Mouse (Mus musculus): ENCODE data around the gene Rps16.

DNA sequence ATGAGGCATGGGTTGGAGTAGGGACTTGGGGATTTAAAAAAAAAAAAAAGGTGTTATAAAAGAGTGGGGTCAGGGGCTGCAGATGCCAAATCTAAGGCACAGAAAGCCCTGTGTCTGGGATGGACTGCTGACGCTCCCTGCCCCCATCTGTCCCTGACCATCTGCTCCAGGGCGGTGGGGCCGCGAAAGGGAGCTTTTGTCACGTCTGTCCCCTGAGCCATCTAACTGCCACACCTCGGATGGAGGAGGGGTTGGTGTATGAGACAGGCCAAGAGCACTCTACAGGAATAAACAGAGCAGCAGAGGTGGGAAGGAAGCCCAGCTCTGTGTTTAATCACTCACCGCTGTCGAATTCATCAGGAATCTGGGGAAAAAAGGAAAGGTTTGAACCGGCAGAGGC is 40.7 kb upstream of the Rps16 start:
- no peak for TF ChIP-seq EP300 (IDR thresholded peaks at IDR 0.05; ENCODE audit: insufficient read depth, low read depth, low read length)
- TF ChIP-seq CTCF (IDR thresholded peaks at IDR 0.05; ENCODE audit: low read depth, low read length): no peak

Measured in ES-Bruce4 (cell line).